Mouse (Mus musculus): ENCODE results near the gene Antxr1. TPM values are rescaled to one million over a fixed set of nuclear protein-coding genes. Genes with fewer than 3 reads are reported as not detected.

The Antxr1 gene
- polyA plus RNA-seq, 1 experiment from 2014 or later = 13.2 TPM

DNA sequence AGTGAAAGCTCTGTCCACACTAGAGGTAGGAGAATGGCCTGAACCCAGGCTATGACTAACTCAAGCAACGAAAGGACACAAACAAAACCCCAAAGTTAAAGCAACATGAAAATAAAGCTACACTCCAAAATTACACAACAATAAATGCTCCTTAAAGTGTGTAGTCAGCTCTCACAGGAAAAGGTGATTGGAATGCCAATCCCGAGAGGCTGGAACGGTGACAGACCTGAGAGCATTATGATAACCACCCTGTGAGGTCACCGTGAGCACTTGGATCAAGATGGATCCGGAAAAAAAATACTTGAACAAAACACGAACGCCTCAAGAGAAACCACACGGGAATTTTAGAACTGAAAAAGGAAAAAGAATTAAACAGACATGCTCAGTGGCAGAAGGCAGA, 31.1 kb downstream of the Antxr1 start:
- WGBS = 92% methylated on average over 8 of the region's 8 CpGs
- DNase-seq (ENCODE audit: low spot score) (no peak), ATAC-seq (ENCODE audit: insufficient number of reproducible peaks, low FRiP score, low TSS enrichment, low read depth) (no peak)
- H3K36me3 ChIP-seq (ENCODE audit: control insufficient read depth, insufficient read depth, low read length) = peaks cover 6% of the 10 kb centered on the region; the same call in 1 of the 2 replicates
- H3K4me1 ChIP-seq (ENCODE audit: control insufficient read depth, insufficient read depth, low read length) = peaks cover 3% of the 10 kb centered on the region; the same call in 1 of the 2 replicates
- no peak overlapping the region for H3K4me3 ChIP-seq (ENCODE audit: low read depth, low read length)
- no peaks in the 10 kb centered on the region for H3K27me3 ChIP-seq (ENCODE audit: control insufficient read depth, insufficient read depth, low read length)
- no peak overlapping the region for H3K4me2 ChIP-seq (ENCODE audit: low read depth, severe bottlenecking)
- no peak overlapping the region for H3K27ac ChIP-seq (replicated peaks; ENCODE audit: low read depth, low read length)
- H3K9ac ChIP-seq (ENCODE audit: low read length) = no peak overlapping the region
- no peaks in the 10 kb centered on the region for H3K9me3 ChIP-seq (ENCODE audit: control insufficient read depth, low read length)

DNA sequence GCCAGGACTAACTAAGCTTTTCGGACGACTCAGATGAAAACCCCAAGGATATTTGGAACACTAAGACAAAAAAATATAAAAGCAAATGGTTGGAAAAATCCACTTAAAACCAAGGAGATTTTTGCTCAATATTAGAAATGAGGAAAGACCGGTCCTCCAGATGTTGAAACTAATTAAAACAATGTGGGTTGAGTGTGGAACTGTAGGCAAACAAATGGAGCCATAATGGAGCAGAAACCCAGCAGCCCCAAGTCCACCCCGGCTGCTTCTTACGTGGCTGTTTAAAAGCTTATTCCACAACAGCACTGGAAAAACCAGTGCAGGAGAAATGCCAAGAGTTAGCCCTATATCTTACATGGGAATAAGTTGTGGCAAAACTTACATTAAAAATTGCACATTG, 32.9 kb downstream of the Antxr1 start:
- Histone ChIP-seq H3K4me1 (ENCODE audit: control insufficient read depth, insufficient read depth, low read length) (peaks cover 3% of the 10 kb centered on the region; the same call in 1 of the 2 replicates), H3K36me3 (ENCODE audit: control insufficient read depth, insufficient read depth, low read length) (peaks cover 2% of the 10 kb centered on the region; the same call in 1 of the 2 replicates), H3K27me3 (ENCODE audit: control insufficient read depth, insufficient read depth, low read length) (no peaks in the 10 kb centered on the region), H3K9ac (ENCODE audit: low read length) (no peak overlapping the region), H3K27ac (replicated peaks; ENCODE audit: low read depth, low read length) (0 out of 2 replicates have a peak overlapping the region, but pooled peaks have one; percentile 36), H3K4me3 (ENCODE audit: low read depth, low read length) (no peak overlapping the region), H3K4me2 (ENCODE audit: low read depth, severe bottlenecking) (no peak overlapping the region), H3K9me3 (ENCODE audit: control insufficient read depth, low read length) (no peaks in the 10 kb centered on the region)
- no peak for DNase-seq (ENCODE audit: low spot score)
- WGBS = 38% methylated on average over 5 of the region's 5 CpGs
- no peak for ATAC-seq (ENCODE audit: insufficient number of reproducible peaks, low FRiP score, low TSS enrichment, low read depth)

DNA sequence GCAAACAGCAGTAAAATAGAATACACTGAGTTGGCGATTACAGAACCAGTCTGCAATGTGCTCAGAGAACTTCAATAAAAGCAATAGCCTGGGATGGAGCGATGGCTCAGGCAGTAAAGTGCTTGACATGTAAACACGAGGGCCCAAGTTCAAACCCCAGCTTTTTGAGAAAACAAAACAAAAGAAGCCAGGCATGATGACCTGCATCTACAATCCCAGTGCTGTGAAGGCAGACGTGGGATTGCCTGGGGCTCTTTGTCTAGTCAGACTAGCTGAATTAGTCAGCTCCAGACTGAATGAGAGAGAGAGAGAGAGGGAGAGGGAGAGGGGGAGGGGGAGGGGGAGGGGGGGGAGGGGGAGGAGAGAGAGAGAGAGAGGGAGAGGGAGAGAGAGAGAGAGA, 33.6 kb downstream of the Antxr1 start:
- Histone ChIP-seq H3K27ac (replicated peaks; ENCODE audit: low read depth, low read length) (no peak overlapping the region), H3K36me3 (ENCODE audit: control insufficient read depth, insufficient read depth, low read length) (no peaks in the 10 kb centered on the region), H3K27me3 (ENCODE audit: control insufficient read depth, insufficient read depth, low read length) (no peaks in the 10 kb centered on the region), H3K4me1 (ENCODE audit: control insufficient read depth, insufficient read depth, low read length) (peaks cover 3% of the 10 kb centered on the region; the same call in 1 of the 2 replicates), H3K9me3 (ENCODE audit: control insufficient read depth, low read length) (no peaks in the 10 kb centered on the region), H3K4me3 (ENCODE audit: low read depth, low read length) (no peak overlapping the region), H3K9ac (ENCODE audit: low read length) (no peak overlapping the region), H3K4me2 (ENCODE audit: low read depth, severe bottlenecking) (no peak overlapping the region)
- 60% methylated on average over 4 of the region's 4 CpGs for WGBS
- DNase-seq (ENCODE audit: low spot score) (peak; percentile 29), ATAC-seq (ENCODE audit: insufficient number of reproducible peaks, low FRiP score, low TSS enrichment, low read depth) (no peak)

DNA sequence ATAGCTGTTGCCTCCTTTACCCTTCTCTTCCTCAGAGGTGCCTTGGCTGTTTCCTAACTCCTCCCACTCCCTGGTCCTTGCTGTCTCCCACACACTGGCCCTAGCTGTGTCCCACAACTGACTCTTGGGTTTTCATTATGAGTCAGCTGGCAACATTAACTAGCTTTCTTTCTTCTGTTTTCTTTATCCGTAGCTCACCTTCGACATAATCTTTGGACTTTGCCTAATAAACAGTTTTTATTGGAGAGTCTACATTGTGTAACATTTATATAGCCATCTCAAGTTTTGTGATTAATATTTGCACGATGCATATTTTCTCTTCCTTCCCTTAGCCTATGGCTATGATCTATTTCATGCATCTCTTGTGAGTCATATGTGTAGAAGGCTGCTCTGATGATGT, 40.7 kb downstream of the Antxr1 start:
- no peaks in the 10 kb centered on the region for H3K4me1 ChIP-seq (ENCODE audit: control insufficient read depth, insufficient read depth, low read length)
- H3K9me3 ChIP-seq (ENCODE audit: control insufficient read depth, low read length) = no peaks in the 10 kb centered on the region
- no peak overlapping the region for H3K4me2 ChIP-seq (ENCODE audit: low read depth, severe bottlenecking)
- ATAC-seq (ENCODE audit: insufficient number of reproducible peaks, low FRiP score, low TSS enrichment, low read depth) (no peak), DNase-seq (ENCODE audit: low spot score) (no peak)
- H3K36me3 ChIP-seq (ENCODE audit: control insufficient read depth, insufficient read depth, low read length) = no peaks in the 10 kb centered on the region
- H3K27me3 ChIP-seq (ENCODE audit: control insufficient read depth, insufficient read depth, low read length) = no peaks in the 10 kb centered on the region
- H3K27ac ChIP-seq (replicated peaks; ENCODE audit: low read depth, low read length) = no peak overlapping the region
- WGBS = 92% methylated on average over 3 of the region's 3 CpGs
- H3K9ac ChIP-seq (ENCODE audit: low read length) = no peak overlapping the region
- H3K4me3 ChIP-seq (ENCODE audit: low read depth, low read length) = no peak overlapping the region

DNA sequence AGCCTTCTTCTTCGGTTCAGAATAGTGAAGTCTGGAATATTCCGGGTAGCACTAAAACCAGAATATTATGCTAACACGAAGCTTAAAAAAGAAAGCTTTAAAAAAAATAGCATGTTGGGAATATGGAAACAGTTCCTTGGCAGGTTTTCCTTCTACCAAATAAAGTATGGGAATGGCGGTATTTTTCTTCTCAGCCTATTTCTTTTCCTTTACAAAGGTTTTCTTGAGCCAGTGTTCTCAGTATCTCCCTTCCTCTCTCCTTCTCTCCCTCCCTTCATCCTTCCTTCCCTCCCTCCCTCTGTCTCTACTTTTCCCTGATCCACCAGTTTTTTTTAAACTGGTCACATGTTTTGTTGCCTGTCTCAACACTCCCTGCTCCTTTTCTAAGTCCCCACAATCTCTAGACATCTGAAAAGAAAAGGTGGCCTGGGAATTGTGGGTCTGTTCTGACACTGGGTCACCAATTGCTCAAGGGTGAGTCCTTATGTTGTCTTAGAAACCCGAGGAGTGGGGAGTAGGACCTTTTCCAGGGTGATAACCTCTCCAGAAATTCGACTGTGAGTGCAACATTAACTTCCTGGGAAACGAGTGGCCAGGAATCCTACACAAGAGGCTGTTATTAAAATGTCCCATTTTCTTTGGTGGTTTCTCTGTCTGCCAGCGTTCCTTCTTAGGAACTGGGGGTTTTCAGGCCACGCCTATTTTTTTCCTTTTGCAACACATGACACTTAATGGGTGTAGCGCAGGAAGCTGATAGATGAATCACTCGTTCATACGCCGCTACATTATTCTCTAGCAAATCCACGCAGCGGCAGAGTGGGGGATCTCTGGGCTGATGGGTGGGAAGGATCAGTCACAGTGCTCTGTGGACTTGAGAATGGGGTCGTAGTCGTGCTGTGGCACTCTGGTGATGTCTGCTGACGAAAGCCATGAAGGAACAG, 42.4 kb downstream of the Antxr1 start:
- H3K27me3 ChIP-seq (ENCODE audit: control insufficient read depth, insufficient read depth, low read length) = no peaks in the 10 kb centered on the region
- no peak overlapping the region for H3K9ac ChIP-seq (ENCODE audit: low read length)
- no peaks in the 10 kb centered on the region for H3K4me1 ChIP-seq (ENCODE audit: control insufficient read depth, insufficient read depth, low read length)
- no peaks in the 10 kb centered on the region for H3K36me3 ChIP-seq (ENCODE audit: control insufficient read depth, insufficient read depth, low read length)
- no peak overlapping the region for H3K4me2 ChIP-seq (ENCODE audit: low read depth, severe bottlenecking)
- no peak for ATAC-seq (ENCODE audit: insufficient number of reproducible peaks, low FRiP score, low TSS enrichment, low read depth)
- no peak overlapping the region for H3K27ac ChIP-seq (replicated peaks; ENCODE audit: low read depth, low read length)
- DNase-seq (ENCODE audit: low spot score) = no peak
- no peak overlapping the region for H3K4me3 ChIP-seq (ENCODE audit: low read depth, low read length)
- H3K9me3 ChIP-seq (ENCODE audit: control insufficient read depth, low read length) = no peaks in the 10 kb centered on the region
- 86% methylated on average over 18 of the region's 18 CpGs for WGBS

DNA sequence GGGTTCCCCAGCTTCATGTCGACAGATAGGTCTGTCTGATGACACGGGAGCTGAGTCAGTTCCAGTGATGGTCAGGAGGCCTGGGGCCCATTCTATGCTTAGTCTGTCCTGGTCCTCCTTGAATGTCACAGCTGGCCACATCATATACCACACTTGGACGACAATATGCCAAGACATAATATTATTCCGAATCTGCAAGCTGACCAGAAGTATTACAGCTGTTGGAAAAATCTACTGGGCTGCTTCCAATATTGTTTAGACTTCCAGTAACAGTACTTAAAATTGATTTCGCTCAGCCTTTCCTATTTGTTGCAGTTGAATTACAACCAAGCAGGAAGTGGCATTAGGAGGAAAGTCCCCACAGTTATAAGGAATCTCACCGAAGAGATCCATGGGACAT, 48.4 kb downstream of the Antxr1 start:
- ATAC-seq (ENCODE audit: insufficient number of reproducible peaks, low FRiP score, low TSS enrichment, low read depth) = no peak

DNA sequence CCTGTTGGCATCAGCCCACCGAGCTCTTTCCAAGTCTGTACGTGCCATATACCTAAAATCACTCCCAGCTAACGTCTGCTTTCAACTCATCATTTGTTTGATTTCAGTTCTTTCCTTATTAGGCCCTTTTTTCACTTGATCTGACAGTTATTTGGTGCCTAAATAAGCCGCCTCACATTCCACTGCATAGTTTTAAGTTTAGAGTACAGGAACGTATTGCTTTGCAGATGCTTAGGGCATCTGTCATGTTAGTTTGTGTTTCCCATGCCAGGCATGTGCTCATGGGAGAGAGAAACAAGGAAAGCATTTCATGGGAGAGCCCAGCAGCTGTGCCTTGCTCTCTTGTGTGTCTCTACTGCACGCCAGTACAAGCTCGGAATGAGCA, 50.3 kb downstream of the Antxr1 start:
- Histone ChIP-seq H3K9ac (ENCODE audit: low read length) (no peak overlapping the region), H3K36me3 (ENCODE audit: control insufficient read depth, insufficient read depth, low read length) (peaks cover 13% of the 10 kb centered on the region), H3K27ac (replicated peaks; ENCODE audit: low read depth, low read length) (no peak overlapping the region), H3K9me3 (ENCODE audit: control insufficient read depth, low read length) (no peaks in the 10 kb centered on the region), H3K4me1 (ENCODE audit: control insufficient read depth, insufficient read depth, low read length) (no peaks in the 10 kb centered on the region), H3K4me3 (ENCODE audit: low read depth, low read length) (no peak overlapping the region), H3K4me2 (ENCODE audit: low read depth, severe bottlenecking) (no peak overlapping the region), H3K27me3 (ENCODE audit: control insufficient read depth, insufficient read depth, low read length) (no peaks in the 10 kb centered on the region)
- WGBS = 84% methylated on average over 7 of the region's 7 CpGs
- ATAC-seq (ENCODE audit: insufficient number of reproducible peaks, low FRiP score, low TSS enrichment, low read depth) (no peak), DNase-seq (ENCODE audit: low spot score) (no peak)

More for the DNA sequence above, 48.4 kb downstream of the Antxr1 start:
- Histone ChIP-seq H3K27ac (replicated peaks; ENCODE audit: low read depth, low read length) (no peak overlapping the region), H3K27me3 (ENCODE audit: control insufficient read depth, insufficient read depth, low read length) (no peaks in the 10 kb centered on the region), H3K9ac (ENCODE audit: low read length) (no peak overlapping the region), H3K4me2 (ENCODE audit: low read depth, severe bottlenecking) (no peak overlapping the region), H3K36me3 (ENCODE audit: control insufficient read depth, insufficient read depth, low read length) (peaks cover 12% of the 10 kb centered on the region), H3K4me1 (ENCODE audit: control insufficient read depth, insufficient read depth, low read length) (no peaks in the 10 kb centered on the region), H3K4me3 (ENCODE audit: low read depth, low read length) (no peak overlapping the region), H3K9me3 (ENCODE audit: control insufficient read depth, low read length) (no peaks in the 10 kb centered on the region)
- DNase-seq (ENCODE audit: low spot score) = no peak
- 91% methylated on average over 6 of the region's 6 CpGs for WGBS

DNA sequence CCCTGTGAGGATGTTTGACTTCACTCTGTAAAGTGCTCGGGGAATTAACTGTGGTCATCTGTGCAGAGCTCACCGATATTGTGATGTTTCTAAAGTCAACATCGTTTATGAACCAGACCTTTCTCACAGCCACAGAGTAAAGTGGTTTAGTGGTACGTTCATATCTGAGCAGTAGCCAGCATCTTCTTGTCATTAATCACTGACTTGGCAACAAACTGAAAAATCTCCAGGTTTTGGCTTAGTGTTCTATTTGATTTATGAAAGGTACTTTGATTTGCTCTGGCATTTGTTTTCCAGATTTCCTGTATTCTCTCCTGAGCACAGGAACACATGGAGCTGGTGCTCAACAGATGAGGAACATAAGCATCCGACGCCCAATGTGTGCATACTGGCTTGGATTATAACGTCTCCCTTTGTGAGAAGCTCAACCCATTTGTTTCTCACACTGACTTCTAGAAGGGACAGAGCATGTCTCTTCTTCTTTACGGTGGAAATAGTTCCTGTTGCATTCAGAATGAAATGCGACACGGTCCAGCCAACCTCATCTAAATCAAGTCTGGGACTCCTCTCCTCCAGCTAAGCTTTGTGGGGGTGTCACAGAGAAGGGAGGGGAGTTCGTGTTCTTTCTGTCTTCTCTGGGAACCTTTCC, 50.8 kb downstream of the Antxr1 start:
- Histone ChIP-seq H3K4me1 (ENCODE audit: control insufficient read depth, insufficient read depth, low read length) (no peaks in the 10 kb centered on the region), H3K4me3 (ENCODE audit: low read depth, low read length) (no peak overlapping the region), H3K4me2 (ENCODE audit: low read depth, severe bottlenecking) (no peak overlapping the region), H3K9ac (ENCODE audit: low read length) (no peak overlapping the region), H3K36me3 (ENCODE audit: control insufficient read depth, insufficient read depth, low read length) (peaks cover 13% of the 10 kb centered on the region), H3K27me3 (ENCODE audit: control insufficient read depth, insufficient read depth, low read length) (no peaks in the 10 kb centered on the region), H3K27ac (replicated peaks; ENCODE audit: low read depth, low read length) (no peak overlapping the region), H3K9me3 (ENCODE audit: control insufficient read depth, low read length) (no peaks in the 10 kb centered on the region)
- 84% methylated on average over 11 of the region's 11 CpGs for WGBS
- DNase-seq (ENCODE audit: low spot score) (no peak), ATAC-seq (ENCODE audit: insufficient number of reproducible peaks, low FRiP score, low TSS enrichment, low read depth) (no peak)
